In genomic region chr1:155989387-155989786, GRCm38 (mm10) we compare ENCODE assay signal across 12 mouse cellular contexts. TPM values are rescaled to one million over a fixed set of nuclear protein-coding genes. Genes with fewer than 3 reads are reported as not detected.
DNase-seq lines count a peak whose midpoint lies in the region; ATAC-seq and TF ChIP-seq lines count a peak whose summit lies in the region.
"Had no signal": no experiment of that assay in that cellular context is flagged by ENCODE, and none has a peak within 500 bp of the region (broad histone marks: within the 10 kb centered on the region; RNA-seq: fewer than 3 reads in every experiment).

No protein-coding gene starts in this region.

- no peak overlapping the region for H3K4me3 ChIP-seq in hindbrain, postnatal 0 days (ENCODE audit: low read length)
- H3K4me3 ChIP-seq in hindbrain, embryonic 10.5 days = no peak overlapping the region
- no peak overlapping the region for H3K4me3 ChIP-seq in midbrain, embryonic 10.5 days
- no peak overlapping the region for H3K4me3 ChIP-seq in midbrain, embryonic 13.5 days (replicated peaks)
- H3K4me3 ChIP-seq: embryonic facial prominence, embryonic 15.5 days; liver, embryonic 13.5 days had no signal

- no peak overlapping the region for H3K4me2 ChIP-seq in hindbrain, postnatal 0 days (ENCODE audit: low read depth, low read length)
- no peak overlapping the region for H3K4me2 ChIP-seq in midbrain, embryonic 13.5 days (replicated peaks)
- H3K4me2 ChIP-seq: embryonic facial prominence, embryonic 15.5 days; liver, embryonic 13.5 days had no signal

- no peak for ATAC-seq in hindbrain, postnatal 0 days
- ATAC-seq in midbrain, embryonic 13.5 days = no peak
- ATAC-seq in erythroblast, adult 5-6 weeks (replicated peaks; ENCODE audit: low FRiP score, poor library complexity, severe bottlenecking) = no peak
- ATAC-seq: forebrain, embryonic 16.5 days; hindbrain, embryonic 16.5 days had no signal

- H3K9me3 ChIP-seq in hindbrain, postnatal 0 days (ENCODE audit: low read length) = no peaks in the 10 kb centered on the region
- no peaks in the 10 kb centered on the region for H3K9me3 ChIP-seq in hindbrain, embryonic 10.5 days
- H3K9me3 ChIP-seq in midbrain, embryonic 10.5 days (replicated peaks) = no peaks in the 10 kb centered on the region
- no peaks in the 10 kb centered on the region for H3K9me3 ChIP-seq in midbrain, embryonic 13.5 days
- H3K9me3 ChIP-seq: embryonic facial prominence, embryonic 15.5 days; liver, embryonic 13.5 days had no signal

- H3K9ac ChIP-seq in hindbrain, postnatal 0 days (replicated peaks; ENCODE audit: low read length) = no peak overlapping the region
- H3K9ac ChIP-seq in midbrain, embryonic 13.5 days (replicated peaks) = no peak overlapping the region
- H3K9ac ChIP-seq: embryonic facial prominence, embryonic 15.5 days; liver, embryonic 13.5 days had no signal

- no peaks in the 10 kb centered on the region for H3K27me3 ChIP-seq in hindbrain, postnatal 0 days (ENCODE audit: insufficient read depth, low read length)
- H3K27me3 ChIP-seq in hindbrain, embryonic 10.5 days (ENCODE audit: insufficient read depth, poor library complexity, severe bottlenecking) = no peaks in the 10 kb centered on the region
- 0 out of 2 replicates have a peak, but pooled peaks cover 4% of the 10 kb centered on the region for H3K27me3 ChIP-seq in midbrain, embryonic 10.5 days (ENCODE audit: low read depth, poor library complexity, severe bottlenecking)
- H3K27me3 ChIP-seq in midbrain, embryonic 13.5 days = no peaks in the 10 kb centered on the region
- H3K27me3 ChIP-seq: embryonic facial prominence, embryonic 15.5 days; liver, embryonic 13.5 days had no signal

- no peaks in the 10 kb centered on the region for H3K36me3 ChIP-seq in hindbrain, postnatal 0 days (ENCODE audit: insufficient read depth, low read length)
- no peaks in the 10 kb centered on the region for H3K36me3 ChIP-seq in hindbrain, embryonic 10.5 days
- H3K36me3 ChIP-seq in midbrain, embryonic 10.5 days = no peaks in the 10 kb centered on the region
- H3K36me3 ChIP-seq in midbrain, embryonic 13.5 days = no peaks in the 10 kb centered on the region
- H3K36me3 ChIP-seq: embryonic facial prominence, embryonic 15.5 days; liver, embryonic 13.5 days had no signal

- WGBS in hindbrain, postnatal 0 days = 8% methylated on average over 2 of the region's 2 CpGs
- 23% methylated on average over 2 of the region's 2 CpGs for WGBS in hindbrain, embryonic 10.5 days
- 10% methylated on average over 2 of the region's 2 CpGs for WGBS in midbrain, embryonic 10.5 days
- 4% methylated on average over 2 of the region's 2 CpGs for WGBS in midbrain, embryonic 13.5 days

- TF ChIP-seq CTCF in hindbrain, postnatal 0 days (IDR thresholded peaks at IDR 0.05; ENCODE audit: low read depth) = no peak

- no peak overlapping the region for H3K27ac ChIP-seq in hindbrain, postnatal 0 days
- no peak overlapping the region for H3K27ac ChIP-seq in hindbrain, embryonic 10.5 days
- H3K27ac ChIP-seq in midbrain, embryonic 10.5 days (replicated peaks) = no peak overlapping the region
- H3K27ac ChIP-seq in midbrain, embryonic 13.5 days = no peak overlapping the region
- H3K27ac ChIP-seq: embryonic facial prominence, embryonic 15.5 days; liver, embryonic 13.5 days had no signal

- no peaks in the 10 kb centered on the region for H3K4me1 ChIP-seq in hindbrain, postnatal 0 days (ENCODE audit: insufficient read depth, low read length)
- H3K4me1 ChIP-seq in hindbrain, embryonic 10.5 days (replicated peaks) = no peaks in the 10 kb centered on the region
- H3K4me1 ChIP-seq in midbrain, embryonic 10.5 days = peaks cover 6% of the 10 kb centered on the region
- H3K4me1 ChIP-seq in midbrain, embryonic 13.5 days (replicated peaks) = peaks cover 6% of the 10 kb centered on the region; the same call in 1 of the 2 replicates
- H3K4me1 ChIP-seq: embryonic facial prominence, embryonic 15.5 days; liver, embryonic 13.5 days had no signal

- DNase-seq in adrenal gland, postnatal 10 days = peak; percentile 27
- DNase-seq in adrenal gland, adult 2 months = no peak
- peak; percentile 68 for DNase-seq in hindbrain, postnatal 0 days (ENCODE audit: low spot score)
- no peak for DNase-seq in hindbrain, embryonic 10.5 days (ENCODE audit: low spot score)
- DNase-seq in midbrain, embryonic 10.5 days (ENCODE audit: low spot score) = peak; percentile 14
- DNase-seq in mesoderm, embryonic 11.5 days (ENCODE audit: low read depth, low spot score) = peak; percentile 18
- DNase-seq: liver, embryonic 13.5 days had no signal

RNA-seq across cellular contexts. Expression of gene Cep350, which starts 16.3 kb away (rescaled TPM):
- total RNA-seq in adrenal gland, postnatal 10 days (2021) = 10 to 100 TPM; 28.7 to 40.0 TPM
- 10 to 100 TPM; 27.3 to 32.7 TPM for total RNA-seq in adrenal gland, adult 2 months (2021)
- polyA plus RNA-seq in adrenal gland, adult 2 months (2012; rRNA removed) = 1.7 TPM in 2 replicates
- 20.1 and 27.9 TPM in 2 replicates for total RNA-seq in hindbrain, postnatal 0 days (2014; rRNA removed)
- 11.2 and 11.8 TPM in 2 replicates for polyA plus RNA-seq in hindbrain, postnatal 0 days (2015; fragmentation: Nextera tagmentation; extraction: Ambion mirVana)
- 6.5 and 7.0 TPM in 2 replicates for polyA plus RNA-seq in hindbrain, embryonic 10.5 days (2016; fragmentation: Nextera tagmentation; extraction: Ambion mirVana)
- 6.3 and 6.7 TPM in 2 replicates for polyA plus RNA-seq in midbrain, embryonic 10.5 days (2016; fragmentation: Nextera tagmentation; extraction: Ambion mirVana)
- polyA plus RNA-seq in midbrain, embryonic 13.5 days (2015; fragmentation: Nextera tagmentation; extraction: Ambion mirVana) = 11.0 and 11.2 TPM in 2 replicates
- 35.5 and 42.2 TPM in 2 replicates for total RNA-seq in erythroblast, adult 5-6 weeks (2015; ENCODE audit: low replicate concordance)
- total RNA-seq in erythroblast, adult 5-6 weeks (2017; ENCODE audit: low replicate concordance) = 48.2 and 80.0 TPM in 2 replicates

RNA-seq across cellular contexts. Expression of gene Tor1aip2, which starts 45.8 kb away (rescaled TPM):
- total RNA-seq in adrenal gland, postnatal 10 days (2021) = 100 to 1,000 TPM; 103 to 106 TPM
- 100 to 1,000 TPM in 1 of 2 experiments, 10 to 100 TPM in 1; 98.7 to 163 TPM for total RNA-seq in adrenal gland, adult 2 months (2021)
- 44.6 and 52.6 TPM in 2 replicates for polyA plus RNA-seq in adrenal gland, adult 2 months (2012; rRNA removed)
- total RNA-seq in hindbrain, postnatal 0 days (2014; rRNA removed) = 69.4 and 71.7 TPM in 2 replicates
- polyA plus RNA-seq in hindbrain, postnatal 0 days (2015; fragmentation: Nextera tagmentation; extraction: Ambion mirVana) = 52.1 and 52.5 TPM in 2 replicates
- 94.6 and 104 TPM in 2 replicates for polyA plus RNA-seq in hindbrain, embryonic 10.5 days (2016; fragmentation: Nextera tagmentation; extraction: Ambion mirVana)
- 104 and 107 TPM in 2 replicates for polyA plus RNA-seq in midbrain, embryonic 10.5 days (2016; fragmentation: Nextera tagmentation; extraction: Ambion mirVana)
- 73.3 and 74.6 TPM in 2 replicates for polyA plus RNA-seq in midbrain, embryonic 13.5 days (2015; fragmentation: Nextera tagmentation; extraction: Ambion mirVana)
- total RNA-seq in erythroblast, adult 5-6 weeks (2015; ENCODE audit: low replicate concordance) = 131 and 134 TPM in 2 replicates
- total RNA-seq in erythroblast, adult 5-6 weeks (2017; ENCODE audit: low replicate concordance) = 130 and 147 TPM in 2 replicates

RNA-seq across cellular contexts. Expression of gene Tor1aip1, which starts 46.9 kb away (rescaled TPM):
- total RNA-seq in adrenal gland, postnatal 10 days (2021) = 10 to 100 TPM; 82.9 to 85.4 TPM
- 100 to 1,000 TPM in 1 of 2 experiments, 10 to 100 TPM in 1; 85.6 to 141 TPM for total RNA-seq in adrenal gland, adult 2 months (2021)
- 75.3 and 88.5 TPM in 2 replicates for polyA plus RNA-seq in adrenal gland, adult 2 months (2012; rRNA removed)
- 23.1 and 30.5 TPM in 2 replicates for total RNA-seq in hindbrain, postnatal 0 days (2014; rRNA removed)
- 26.9 and 30.1 TPM in 2 replicates for polyA plus RNA-seq in hindbrain, postnatal 0 days (2015; fragmentation: Nextera tagmentation; extraction: Ambion mirVana)
- 34.5 and 41.9 TPM in 2 replicates for polyA plus RNA-seq in hindbrain, embryonic 10.5 days (2016; fragmentation: Nextera tagmentation; extraction: Ambion mirVana)
- polyA plus RNA-seq in midbrain, embryonic 10.5 days (2016; fragmentation: Nextera tagmentation; extraction: Ambion mirVana) = 41.3 and 41.5 TPM in 2 replicates
- polyA plus RNA-seq in midbrain, embryonic 13.5 days (2015; fragmentation: Nextera tagmentation; extraction: Ambion mirVana) = 27.2 and 29.5 TPM in 2 replicates
- 65.9 and 70.0 TPM in 2 replicates for total RNA-seq in erythroblast, adult 5-6 weeks (2015; ENCODE audit: low replicate concordance)
- total RNA-seq in erythroblast, adult 5-6 weeks (2017; ENCODE audit: low replicate concordance) = 58.6 and 67.1 TPM in 2 replicates

Comparison
In these comparisons a context has a peak if more than half of its experiments do, and no peak if none do; other contexts are left out.
1. DNase-seq: peak in adrenal gland, postnatal 10 days (single experiment), hindbrain, postnatal 0 days (single experiment), midbrain, embryonic 10.5 days (single experiment) and mesoderm, embryonic 11.5 days (single experiment); none in adrenal gland, adult 2 months (single experiment) and hindbrain, embryonic 10.5 days (single experiment).